Mouse (Mus musculus) ovary, postnatal 14 days (tissue): ENCODE measurements around the gene Stx8.

Source experiments
- DNase-seq: peaks from one replicate; pipeline ENCODE4 v3.0.0; 2022; ENCODE audit warnings: low spot score

Gene Stx8

GRCm38 (mm10) chr11:68086221-68086620 is 120.2 kb downstream of the Stx8 start:
- DNase-seq = no peak

GRCm38 (mm10) chr11:68089426-68089825 is 123.4 kb downstream of the Stx8 start:
- DNase-seq = no peak

- no peak for DNase-seq
Observed at GRCm38 (mm10) chr11:68089885-68090592, 124.0 kb downstream of the Stx8 start.

GRCm38 (mm10) chr11:68091975-68092759 is 126.2 kb downstream of the Stx8 start:
- DNase-seq = no peak

- no peak for DNase-seq
Observed at GRCm38 (mm10) chr11:68101598-68101997, 135.6 kb downstream of the Stx8 start.

GRCm38 (mm10) chr11:68103480-68103879 is 137.5 kb downstream of the Stx8 start:
- no peak for DNase-seq

GRCm38 (mm10) chr11:68106053-68106452 is 140.1 kb downstream of the Stx8 start:
- no peak for DNase-seq

GRCm38 (mm10) chr11:68113454-68114100 is 147.6 kb downstream of the Stx8 start:
- DNase-seq = no peak

GRCm38 (mm10) chr11:68114202-68114601 is 148.2 kb downstream of the Stx8 start:
- DNase-seq = no peak

- DNase-seq = no peak
Observed at GRCm38 (mm10) chr11:68116157-68116556, 150.2 kb downstream of the Stx8 start.

- no peak for DNase-seq
Observed at GRCm38 (mm10) chr11:68117878-68118660, 152.1 kb downstream of the Stx8 start.

GRCm38 (mm10) chr11:68118679-68119078 is 152.7 kb downstream of the Stx8 start:
- no peak for DNase-seq

- DNase-seq = no peak
Observed at GRCm38 (mm10) chr11:68119136-68119535, 153.1 kb downstream of the Stx8 start.

- no peak for DNase-seq
Observed at GRCm38 (mm10) chr11:68121260-68121659, 155.3 kb downstream of the Stx8 start.

GRCm38 (mm10) chr11:68121660-68122059 is 155.7 kb downstream of the Stx8 start:
- no peak for DNase-seq

- no peak for DNase-seq
Observed at GRCm38 (mm10) chr11:68126071-68126470, 160.1 kb downstream of the Stx8 start.

- DNase-seq = no peak
Observed at GRCm38 (mm10) chr11:68134494-68134893, 168.5 kb downstream of the Stx8 start.

- DNase-seq = no peak
Observed at GRCm38 (mm10) chr11:68135350-68135749, 169.4 kb downstream of the Stx8 start.

- no peak for DNase-seq
Observed at GRCm38 (mm10) chr11:68136687-68137086, 170.7 kb downstream of the Stx8 start.

GRCm38 (mm10) chr11:68142296-68142695 is 176.3 kb downstream of the Stx8 start:
- no peak for DNase-seq

- DNase-seq = no peak
Observed at GRCm38 (mm10) chr11:68144235-68145065, 178.5 kb downstream of the Stx8 start.
